Mouse (Mus musculus): ENCODE results near the gene March11.

- TF ChIP-seq CTCF (IDR thresholded peaks at IDR 0.05; ENCODE audit: low read depth, low read length) (no peak), POLR2A (IDR thresholded peaks at IDR 0.05; ENCODE audit: borderline replicate concordance, low read depth, low read length) (no peak)
These were observed 64.9 kb downstream of the March11 start for GRCm38 (mm10) chr15:26373759-26374158.

All from bone marrow macrophage, adult 2 months (primary cell).